Mouse (Mus musculus): ENCODE measurements at regions not wholly inside any gene's neighbourhood (a gene's known extent, or its start where the extent isn't known, plus 50 kb on each side); places are given as distances from the start of the nearest gene placed in this dataset.
"Not testable (repeated sequence)": the region's sequence is repeated elsewhere in the genome, so short reads cannot be mapped to it uniquely, and the experiment has no call there.

DNA sequence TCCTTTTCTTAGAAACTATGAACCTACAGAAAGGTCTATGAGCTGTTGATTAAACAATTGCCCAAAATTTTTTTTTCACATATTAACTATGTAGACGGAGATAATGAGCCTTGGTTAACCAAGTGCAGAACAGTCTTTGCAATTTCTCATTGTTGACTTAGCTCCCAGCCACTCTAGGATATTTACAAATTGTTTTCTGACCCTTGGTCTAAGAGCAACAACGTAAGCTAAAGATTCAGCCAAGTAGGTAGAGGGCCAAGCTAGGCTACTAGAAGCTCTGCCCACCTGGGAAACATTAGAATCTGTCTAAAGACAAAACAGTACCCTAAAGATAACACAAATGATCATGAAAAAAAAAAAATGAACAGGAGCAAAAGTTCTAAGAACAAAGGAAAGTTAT, 67.5 kb upstream of the Map9 start:
- Histone ChIP-seq H3K9me3 (replicated peaks) (no peaks in the 10 kb centered on the region), H3K4me3 (no peak overlapping the region), H3K27ac (no peak overlapping the region), H3K4me1 (replicated peaks) (no peaks in the 10 kb centered on the region), H3K4me2 (no peak overlapping the region), H3K27me3 (no peaks in the 10 kb centered on the region), H3K9ac (no peak overlapping the region), H3K36me3 (no peaks in the 10 kb centered on the region)
- WGBS, result 89% methylated on average over 2 of the region's 2 CpGs
- no peak for ATAC-seq (replicated peaks; ENCODE audit: insufficient number of reproducible peaks, insufficient read depth, low FRiP score, low read depth)

DNA sequence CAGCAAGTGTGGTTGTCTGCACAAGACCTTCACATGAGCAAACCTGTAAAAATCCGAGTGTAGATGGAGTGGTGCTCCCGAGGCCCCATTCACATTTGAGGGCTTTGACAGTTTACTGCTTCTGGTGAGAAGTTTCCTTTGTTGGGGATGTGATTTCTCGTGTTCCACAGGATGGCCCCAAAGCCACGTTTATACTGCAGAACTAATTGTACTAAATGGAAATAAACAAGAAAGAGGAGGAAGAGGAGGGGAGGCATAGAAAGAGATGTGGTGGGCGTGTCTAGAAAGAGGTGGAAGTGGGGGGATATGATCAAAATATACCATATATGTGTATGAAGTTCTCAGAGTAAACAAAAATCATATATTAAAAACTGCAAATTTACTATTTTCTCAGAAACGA, 68.8 kb upstream of the Map9 start:
- no peak for ATAC-seq (replicated peaks; ENCODE audit: insufficient number of reproducible peaks, insufficient read depth, low FRiP score, low read depth)
- WGBS, result 71% methylated on average over 6 of the region's 6 CpGs
- no peak overlapping the region for H3K4me3 ChIP-seq

DNA sequence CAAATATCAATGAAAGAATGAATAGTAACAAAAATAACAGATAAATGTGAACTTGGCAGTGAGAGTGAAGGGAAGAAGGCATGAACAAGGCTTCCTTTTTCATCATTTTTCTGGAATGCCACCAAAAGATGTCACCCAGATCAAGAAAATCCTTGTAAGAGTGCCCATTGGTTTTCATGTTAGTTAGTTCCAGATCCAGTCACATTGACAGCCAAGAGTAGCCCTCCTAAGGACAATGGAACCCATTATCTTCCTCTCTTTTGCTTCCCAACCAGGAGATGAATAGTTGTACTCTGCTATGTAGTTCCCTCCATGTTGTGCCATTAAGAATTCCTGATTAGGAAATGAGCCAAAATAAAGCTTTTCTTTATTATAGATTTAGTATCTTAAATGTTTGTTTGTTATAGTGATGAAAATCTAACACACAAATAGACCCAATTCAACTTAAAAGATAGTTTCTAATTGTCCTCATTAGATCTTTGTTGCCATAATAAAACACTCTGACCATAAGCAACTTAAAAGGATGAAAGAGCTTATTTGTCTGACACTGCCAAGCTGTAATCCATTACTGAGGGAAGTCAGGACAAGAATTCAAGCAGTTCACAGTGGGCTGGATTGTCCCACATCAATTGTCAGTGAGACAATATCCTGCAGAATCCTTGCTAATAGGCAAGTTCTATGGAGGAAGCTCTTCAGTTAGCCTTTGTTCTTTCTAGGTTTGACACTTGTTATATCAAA, 80.7 kb upstream of the Map9 start:
- Histone ChIP-seq H3K4me1 (replicated peaks) (peaks cover 23% of the 10 kb centered on the region), H3K27me3 (no peaks in the 10 kb centered on the region), H3K9me3 (replicated peaks) (no peaks in the 10 kb centered on the region), H3K27ac (no peak overlapping the region), H3K36me3 (no peaks in the 10 kb centered on the region), H3K4me3 (no peak overlapping the region), H3K9ac (no peak overlapping the region), H3K4me2 (no peak overlapping the region)
- no peak for ATAC-seq (replicated peaks; ENCODE audit: insufficient number of reproducible peaks, insufficient read depth, low FRiP score, low read depth)

More for the DNA sequence above, 68.8 kb upstream of the Map9 start:
- Histone ChIP-seq H3K9me3 (replicated peaks) (no peaks in the 10 kb centered on the region), H3K4me1 (replicated peaks) (no peaks in the 10 kb centered on the region), H3K9ac (no peak overlapping the region), H3K4me2 (no peak overlapping the region), H3K27ac (no peak overlapping the region), H3K27me3 (no peaks in the 10 kb centered on the region), H3K36me3 (no peaks in the 10 kb centered on the region)

DNA sequence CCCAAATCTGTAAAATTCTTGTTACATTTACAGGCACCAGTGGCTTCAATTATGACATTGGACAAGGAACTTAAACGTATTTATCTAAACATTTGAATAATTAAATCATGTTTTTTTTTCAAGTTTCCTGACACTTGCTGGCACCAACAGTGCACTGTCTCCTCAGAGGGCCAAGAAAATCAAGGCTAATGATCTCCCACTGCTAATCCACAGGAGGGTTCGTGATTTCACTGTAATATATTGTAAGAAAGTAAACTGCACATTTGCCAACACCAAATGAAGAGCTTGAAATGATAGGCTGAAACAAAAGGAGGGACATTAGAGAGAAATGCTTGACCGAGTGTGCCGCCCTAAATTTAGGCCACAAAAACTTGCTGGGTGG, 82.0 kb upstream of the Map9 start:
- 57% methylated on average over 4 of the region's 4 CpGs for WGBS
- Histone ChIP-seq H3K27me3 (no peaks in the 10 kb centered on the region), H3K36me3 (no peaks in the 10 kb centered on the region), H3K9me3 (replicated peaks) (no peaks in the 10 kb centered on the region), H3K9ac (no peak overlapping the region), H3K4me1 (replicated peaks) (peaks cover 23% of the 10 kb centered on the region), H3K27ac (peak overlapping the region; percentile 73), H3K4me2 (no peak overlapping the region), H3K4me3 (no peak overlapping the region)
- no peak for ATAC-seq (replicated peaks; ENCODE audit: insufficient number of reproducible peaks, insufficient read depth, low FRiP score, low read depth)

DNA sequence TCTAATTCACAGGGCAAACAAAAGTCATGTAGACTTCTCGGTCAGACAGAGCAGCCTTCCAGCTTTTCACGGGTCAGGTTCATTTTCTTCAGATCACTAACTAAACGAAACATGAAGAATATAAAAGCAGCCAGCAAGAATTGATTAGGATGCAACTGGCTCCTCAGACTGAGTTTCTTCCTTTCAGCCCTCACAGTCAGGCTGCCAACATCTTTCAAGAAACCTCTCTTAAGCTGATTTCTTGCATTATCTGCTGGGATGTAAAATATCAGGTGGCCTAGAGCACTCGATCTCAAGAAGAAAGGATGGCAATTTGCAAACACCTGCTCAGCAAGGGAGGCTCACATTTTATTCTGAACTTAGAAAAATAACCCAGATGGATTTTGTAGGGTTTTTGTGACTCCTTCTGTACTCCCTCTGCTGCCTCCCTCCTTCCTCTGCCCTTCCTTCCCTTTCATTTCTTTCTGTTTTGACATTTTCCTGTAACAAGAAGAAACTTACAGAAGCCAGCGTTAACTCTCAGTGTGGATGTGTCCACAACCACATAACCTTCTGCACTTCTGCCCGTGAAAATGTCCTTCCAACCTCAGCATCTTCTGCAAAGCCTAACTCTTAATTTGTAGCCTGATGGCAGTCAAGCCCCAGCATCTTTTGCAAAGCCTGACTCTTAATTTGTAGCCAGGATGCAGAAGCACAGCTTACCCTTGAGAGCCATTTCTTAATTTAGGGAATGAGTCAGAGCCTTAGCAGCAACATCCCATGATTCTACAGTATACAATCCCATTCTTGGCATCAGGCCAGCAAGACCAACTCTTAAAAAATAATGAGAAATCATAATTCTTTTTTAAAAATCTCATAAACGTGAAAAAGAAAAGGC, 82.7 kb upstream of the Map9 start:
- Histone ChIP-seq H3K4me3 (no peak overlapping the region), H3K27ac (peak overlapping the region; percentile 73)
- 28% methylated on average over 7 of the region's 7 CpGs for WGBS

DNA sequence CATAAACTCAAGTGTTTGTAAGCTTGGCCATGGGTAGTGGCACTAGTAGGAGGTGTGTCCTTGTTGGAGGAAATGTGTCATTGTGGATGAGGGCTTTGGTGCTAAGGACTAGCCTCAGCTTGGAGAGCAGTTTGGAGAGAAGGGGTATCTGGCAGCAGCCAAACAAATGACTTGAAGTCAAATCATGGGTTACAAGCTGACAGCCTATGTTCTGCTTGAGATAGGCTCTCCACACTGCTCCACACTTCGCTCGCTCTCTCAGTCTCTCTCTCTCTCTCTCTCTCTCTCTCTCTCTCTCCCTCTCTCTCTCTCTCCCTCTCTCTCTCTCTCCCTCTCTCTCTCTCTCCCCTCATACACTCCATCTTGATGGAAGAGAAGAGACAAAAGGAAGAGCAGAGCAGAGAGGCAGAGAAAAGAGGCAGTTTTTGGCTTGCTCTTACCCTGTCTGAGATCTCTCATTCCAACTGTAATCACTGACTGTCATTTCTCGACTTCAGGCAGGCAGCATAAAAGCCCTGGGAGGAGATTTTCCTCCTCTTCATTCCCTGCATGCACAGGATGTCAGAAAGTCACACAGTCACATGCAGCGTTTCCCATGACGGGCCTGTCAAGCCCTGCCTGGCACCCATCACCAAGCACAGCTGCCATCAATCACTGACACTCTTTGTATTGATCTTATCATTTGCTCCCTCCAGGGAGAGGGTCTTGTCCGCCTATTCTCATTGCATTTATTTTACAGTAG, 83.5 kb upstream of the Map9 start:
- WGBS, result 23% methylated on average over 6 of the region's 6 CpGs
- H3K27me3 ChIP-seq, result no peaks in the 10 kb centered on the region
- H3K4me2 ChIP-seq, result no peak overlapping the region
- ATAC-seq (replicated peaks; ENCODE audit: insufficient number of reproducible peaks, insufficient read depth, low FRiP score, low read depth), result peak; percentile 73; the same call in 1 of the 2 replicates
- H3K9me3 ChIP-seq (replicated peaks), result no peaks in the 10 kb centered on the region
- H3K4me1 ChIP-seq (replicated peaks), result peaks cover 23% of the 10 kb centered on the region
- no peak overlapping the region for H3K4me3 ChIP-seq
- H3K9ac ChIP-seq, result no peak overlapping the region
- H3K36me3 ChIP-seq, result no peaks in the 10 kb centered on the region
- H3K27ac ChIP-seq, result peak overlapping the region; percentile 73

More for the DNA sequence above, 82.7 kb upstream of the Map9 start:
- H3K27me3 ChIP-seq, result no peaks in the 10 kb centered on the region
- peaks cover 23% of the 10 kb centered on the region for H3K4me1 ChIP-seq (replicated peaks)
- H3K9ac ChIP-seq, result no peak overlapping the region
- H3K36me3 ChIP-seq, result no peaks in the 10 kb centered on the region
- peak; percentile 83 for ATAC-seq (replicated peaks; ENCODE audit: insufficient number of reproducible peaks, insufficient read depth, low FRiP score, low read depth)
- H3K9me3 ChIP-seq (replicated peaks), result no peaks in the 10 kb centered on the region
- H3K4me2 ChIP-seq, result no peak overlapping the region

DNA sequence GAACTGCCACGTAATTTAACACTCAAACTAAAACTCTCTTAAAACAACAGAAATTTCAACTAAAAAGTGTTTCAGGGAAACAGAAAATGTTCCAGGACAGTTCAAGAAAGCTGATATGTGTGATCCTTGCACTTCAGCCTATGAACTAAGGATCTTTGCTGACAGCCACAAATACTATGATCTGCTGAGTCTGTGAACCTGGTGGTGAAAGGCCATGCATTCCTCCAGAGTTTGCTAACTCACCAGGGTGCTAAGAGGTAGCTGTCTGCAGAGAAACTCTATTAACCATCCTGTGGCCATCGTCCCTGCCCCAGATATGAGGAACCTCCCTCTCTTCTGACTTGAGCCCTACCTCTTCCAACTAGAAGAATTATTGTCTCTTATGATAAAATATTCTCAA, 84.3 kb upstream of the Map9 start:
- ATAC-seq (replicated peaks; ENCODE audit: insufficient number of reproducible peaks, insufficient read depth, low FRiP score, low read depth); H3K9me3 ChIP-seq (replicated peaks); H3K36me3 ChIP-seq; H3K9ac ChIP-seq; H3K4me2 ChIP-seq; H3K4me3 ChIP-seq; H3K27me3 ChIP-seq: not testable (repeated sequence)
- Histone ChIP-seq H3K4me1 (replicated peaks) (peaks cover 23% of the 10 kb centered on the region), H3K27ac (peak overlapping the region; percentile 73; the same call in 1 of the 2 replicates)
- 62% methylated on average over 2 of the region's 2 CpGs for WGBS

DNA sequence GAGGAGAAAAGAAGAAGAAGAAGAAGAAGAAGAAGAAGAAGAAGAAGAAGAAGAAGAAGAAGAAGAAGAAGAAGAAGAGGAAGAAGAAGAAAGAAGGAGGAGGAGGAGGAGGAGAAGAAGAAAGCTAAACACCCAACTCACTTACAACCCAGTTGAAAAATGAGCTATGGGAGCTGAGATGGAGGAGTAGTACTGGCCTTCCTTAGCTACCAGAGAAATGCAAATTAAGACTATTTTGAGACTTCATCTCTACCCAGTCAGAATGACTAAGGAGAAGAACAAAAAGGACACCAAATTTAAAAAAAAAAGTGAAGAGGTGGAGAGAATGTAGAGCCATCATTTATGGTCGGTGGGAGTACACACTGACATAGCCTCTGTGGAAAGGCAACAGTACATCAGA, 85.9 kb upstream of the Map9 start:
- H3K4me3 ChIP-seq, result no peak overlapping the region
- no peak overlapping the region for H3K4me2 ChIP-seq
- no peaks in the 10 kb centered on the region for H3K36me3 ChIP-seq
- no peak overlapping the region for H3K9ac ChIP-seq
- WGBS, result 85% methylated on average over 1 of the region's 1 CpGs
- no peak for ATAC-seq (replicated peaks; ENCODE audit: insufficient number of reproducible peaks, insufficient read depth, low FRiP score, low read depth)
- no peaks in the 10 kb centered on the region for H3K9me3 ChIP-seq (replicated peaks)
- H3K4me1 ChIP-seq (replicated peaks), result peaks cover 23% of the 10 kb centered on the region
- H3K27me3 ChIP-seq, result no peaks in the 10 kb centered on the region
- no peak overlapping the region for H3K27ac ChIP-seq

- Histone ChIP-seq H3K4me1 (replicated peaks) (no peaks in the 10 kb centered on the region), H3K4me2 (no peak overlapping the region), H3K27ac (no peak overlapping the region), H3K9ac (no peak overlapping the region), H3K4me3 (no peak overlapping the region), H3K27me3 (no peaks in the 10 kb centered on the region), H3K9me3 (replicated peaks) (no peaks in the 10 kb centered on the region), H3K36me3 (no peaks in the 10 kb centered on the region)
- 82% methylated on average over 1 of the region's 1 CpGs for WGBS
- ATAC-seq (replicated peaks; ENCODE audit: insufficient number of reproducible peaks, insufficient read depth, low FRiP score, low read depth), result no peak
Observed at GRCm38 (mm10) chr3:82265941-82266340, 91.9 kb upstream of the Map9 start.

DNA sequence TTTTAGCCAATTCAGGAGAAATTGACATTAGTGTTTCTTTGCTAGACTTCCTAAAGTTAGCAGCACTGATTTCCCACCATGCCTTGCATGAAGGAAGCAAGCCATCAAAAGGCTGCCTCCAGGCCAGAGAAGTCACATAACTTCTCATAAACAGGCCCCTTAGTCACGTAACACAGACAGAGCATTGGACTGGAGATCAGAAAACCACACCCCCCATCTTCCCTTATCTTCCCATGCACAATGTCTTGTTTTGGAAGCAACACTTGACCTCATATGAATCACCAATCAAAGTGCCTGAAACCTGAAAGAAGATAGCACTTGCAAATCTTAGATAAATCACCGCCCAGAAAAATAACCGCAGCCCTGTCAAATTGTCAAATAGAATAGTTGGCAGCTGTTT, 95.9 kb upstream of the Map9 start:
- Histone ChIP-seq H3K4me1 (replicated peaks) (no peaks in the 10 kb centered on the region), H3K36me3 (no peaks in the 10 kb centered on the region), H3K27ac (no peak overlapping the region), H3K4me2 (no peak overlapping the region), H3K4me3 (no peak overlapping the region), H3K9ac (no peak overlapping the region), H3K9me3 (replicated peaks) (no peaks in the 10 kb centered on the region), H3K27me3 (no peaks in the 10 kb centered on the region)
- ATAC-seq (replicated peaks; ENCODE audit: insufficient number of reproducible peaks, insufficient read depth, low FRiP score, low read depth), result peak; percentile 60; the same call in 1 of the 2 replicates
- WGBS, result 39% methylated on average over 3 of the region's 3 CpGs

DNA sequence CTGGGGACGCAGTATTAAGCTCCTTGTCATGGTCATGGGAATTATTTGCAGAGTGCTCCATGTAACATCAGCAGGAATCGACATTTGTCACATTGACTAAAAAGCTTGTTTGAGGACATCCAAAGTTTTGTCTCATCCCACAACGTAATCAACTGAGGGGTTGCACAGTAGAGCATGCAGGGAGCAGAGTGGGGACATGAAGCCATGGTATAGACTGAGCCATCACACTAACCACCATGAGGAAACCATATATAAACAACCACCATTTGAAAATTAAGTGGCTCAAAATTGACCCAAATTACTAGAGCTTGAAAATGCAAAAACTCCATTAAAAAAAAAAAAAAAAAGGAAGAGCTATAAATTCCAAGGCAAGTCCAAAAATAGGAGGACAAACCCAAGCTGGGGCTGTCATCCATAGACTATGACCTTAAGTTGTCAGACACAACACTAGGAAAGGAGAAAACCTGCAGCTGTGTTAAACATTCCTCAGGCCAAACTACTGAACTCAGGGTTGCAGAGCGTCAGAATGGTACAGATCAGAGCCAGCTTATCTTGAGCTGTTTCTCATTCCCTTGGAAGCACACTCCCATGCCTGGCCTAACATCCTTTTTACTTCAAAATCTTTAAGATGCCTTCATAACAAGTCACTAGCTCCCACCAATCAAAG, 97.7 kb upstream of the Map9 start:
- H3K4me1 ChIP-seq (replicated peaks), result no peaks in the 10 kb centered on the region
- no peak overlapping the region for H3K4me2 ChIP-seq
- no peaks in the 10 kb centered on the region for H3K9me3 ChIP-seq (replicated peaks)
- H3K36me3 ChIP-seq, result no peaks in the 10 kb centered on the region
- no peak overlapping the region for H3K4me3 ChIP-seq
- WGBS, result 71% methylated on average over 4 of the region's 4 CpGs
- H3K27ac ChIP-seq, result no peak overlapping the region
- no peaks in the 10 kb centered on the region for H3K27me3 ChIP-seq
- H3K9ac ChIP-seq, result no peak overlapping the region
- ATAC-seq (replicated peaks; ENCODE audit: insufficient number of reproducible peaks, insufficient read depth, low FRiP score, low read depth), result no peak

All from heart, embryonic 15.5 days (tissue).